Comparison of ENCODE assay signal across 17 mouse cellular contexts in the genomic region with DNA sequence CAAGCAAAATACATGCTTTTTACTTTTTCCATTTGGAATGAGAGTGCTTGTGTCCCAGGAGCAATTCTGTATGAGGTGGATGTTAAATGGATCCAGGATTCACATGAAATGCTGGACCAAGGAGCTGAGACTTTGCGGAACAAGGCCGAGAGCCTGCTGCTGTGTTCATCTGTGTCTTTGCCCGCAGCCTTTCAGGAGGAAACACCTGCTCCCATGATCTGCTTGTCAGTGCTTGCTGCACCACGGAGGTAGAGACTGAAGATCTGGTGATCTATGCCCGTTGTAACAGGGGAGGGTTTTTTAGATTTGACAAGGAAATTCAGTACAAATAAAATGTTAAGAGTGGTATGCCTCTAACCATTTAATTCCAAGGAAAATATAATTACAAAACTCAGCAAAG. TPM values are rescaled to one million over a fixed set of nuclear protein-coding genes. Genes with fewer than 3 reads are reported as not detected.
DNase-seq lines count a peak whose midpoint lies in the region; ATAC-seq and TF ChIP-seq lines count a peak whose summit lies in the region.
"Had no signal": no experiment of that assay in that cellular context is flagged by ENCODE, and none has a peak within 500 bp of the region (broad histone marks: within the 10 kb centered on the region; RNA-seq: fewer than 3 reads in every experiment).

No protein-coding gene starts in this region.

- no peak for TF ChIP-seq POLR2A in brain, embryonic 14.5 days (IDR thresholded peaks at IDR 0.05; ENCODE audit: borderline replicate concordance, extremely low read depth, insufficient read depth, insufficient read length, poor library complexity, severe bottlenecking)

- H3K4me3 ChIP-seq in left cerebral cortex, adult 2 months = no peak overlapping the region
- H3K4me3 ChIP-seq: embryonic facial prominence, embryonic 10.5 days; forebrain, embryonic 13.5 days; heart, embryonic 12.5 days had no signal

- H3K27ac ChIP-seq in left cerebral cortex, adult 2 months = 0 out of 2 replicates have a peak overlapping the region, but pooled peaks have one; percentile 5
- H3K27ac ChIP-seq: embryonic facial prominence, embryonic 10.5 days had no signal

- no peak for TF ChIP-seq CTCF in left cerebral cortex, adult 2 months (IDR thresholded peaks at IDR 0.05)
- no peak for TF ChIP-seq CTCF in brain, embryonic 14.5 days (IDR thresholded peaks at IDR 0.05; ENCODE audit: borderline replicate concordance, extremely low read depth, insufficient read depth, insufficient read length)

- ATAC-seq in megakaryocyte progenitor cell, adult 5-6 weeks (replicated peaks; ENCODE audit: poor library complexity) = 0 out of 2 replicates have a peak, but pooled peaks have one; percentile 26
- ATAC-seq: forebrain, embryonic 13.5 days; forebrain, postnatal 0 days; hindbrain, embryonic 16.5 days had no signal

- no peak for DNase-seq in left cerebral cortex, adult 2 months (ENCODE audit: extremely low spot score in 1 of 2, low spot score in 2 of 2)
- no peak for DNase-seq in left cerebral cortex, adult 8-10 months (ENCODE audit: low spot score in 2 of 2)
- DNase-seq in brain, embryonic 14.5 days (ENCODE audit: low read depth) = peak; percentile 17
- no peak for DNase-seq in cerebellum, adult 11-12 months
- DNase-seq in layer of hippocampus, adult 9-11 months = no peak
- no peak for DNase-seq in embryo, embryonic 11 days
- DNase-seq: adrenal gland, postnatal 14 days; cerebellum, adult 8-10 months; cerebellum, postnatal 14 days; forebrain, postnatal 0 days; gastrocnemius, postnatal 14 days had no signal

- intact Hi-C loops in left cerebral cortex, adult 2 months (cut with DNase I) = no loop called here

RNA-seq across cellular contexts. Expression of a gene that starts 39.1 kb away (rescaled TPM):
- 10 to 100 TPM; 15.6 to 21.1 TPM for total RNA-seq in left cerebral cortex, adult 2 months (2021)
- 10 to 100 TPM; 14.3 to 20.3 (median 16.5) TPM for total RNA-seq in left cerebral cortex, adult 8-10 months (2022)
- 5.0 and 6.2 TPM in 2 replicates for polyA plus RNA-seq in brain, embryonic 14.5 days (2012; rRNA removed)
- 1.1 TPM in 2 replicates for total RNA-seq in megakaryocyte progenitor cell, adult 5-6 weeks (2015)
- total RNA-seq in megakaryocyte progenitor cell, adult 5-6 weeks (2017) = 1.2 and 1.3 TPM in 2 replicates
- total RNA-seq: MEL had no signal

Comparison
In these comparisons a context has a peak if more than half of its experiments do, and no peak if none do; other contexts are left out.
1. RNA of a gene that starts 39.1 kb away (total RNA-seq): 15.6 to 21.1 TPM in left cerebral cortex, adult 2 months and 14.3 to 20.3 TPM in left cerebral cortex, adult 8-10 months; 1.1 to 1.3 TPM in megakaryocyte progenitor cell, adult 5-6 weeks; every median in the first group is over 4 times any median in the second.